Mouse (Mus musculus): Measurements from ENCODE around the gene Cct8. TPM values are rescaled to one million over a fixed set of nuclear protein-coding genes. Genes with fewer than 3 reads are reported as not detected.

The Cct8 gene
- total RNA-seq, 1 experiment from 2014 or later, result 313 TPM

DNA sequence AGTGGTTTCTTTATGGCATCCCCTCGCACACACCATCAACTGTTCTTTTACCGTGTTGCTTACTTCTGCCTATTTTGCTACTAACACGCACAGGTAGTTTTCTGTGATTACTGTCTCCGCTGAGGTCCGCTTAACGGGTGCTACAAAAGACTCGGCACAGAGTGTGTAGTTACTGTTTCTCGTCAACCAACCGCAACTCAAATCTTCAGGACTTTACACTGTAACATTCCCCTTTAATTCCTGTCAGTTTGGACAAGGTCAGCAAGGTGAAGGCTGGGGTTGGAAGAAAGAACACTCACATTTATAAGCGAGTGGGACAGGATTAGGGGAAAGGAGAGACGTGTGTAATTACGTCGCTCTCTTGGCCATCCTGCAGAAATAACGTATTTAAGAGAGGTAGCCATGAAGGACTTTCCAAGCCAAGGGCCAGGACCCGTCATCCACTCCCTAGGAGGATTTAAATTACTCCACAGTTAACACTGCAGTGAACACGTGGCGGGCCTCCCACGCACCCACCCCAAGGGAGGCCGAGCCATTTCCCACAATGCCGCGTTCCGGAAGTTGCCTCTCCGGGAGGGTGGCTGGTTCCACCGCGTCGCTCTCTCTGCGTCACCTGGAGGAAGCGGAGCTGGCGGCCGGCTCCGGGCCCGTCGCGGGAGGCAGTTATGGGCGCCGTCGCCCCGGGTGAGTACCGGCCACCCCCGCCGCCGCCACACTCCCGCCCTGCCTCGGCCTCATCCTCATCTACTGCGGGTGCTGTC lies 41.1 kb downstream of the Cct8 start, which contains the start of gene Usp16:
Usp16 (plus strand) TSS at position 285 of the 761 bp plus-strand sequence.
- peak; percentile 97 for ATAC-seq (replicated peaks; ENCODE audit: insufficient number of reproducible peaks, low FRiP score, low TSS enrichment, poor library complexity, severe bottlenecking)

- ATAC-seq (replicated peaks; ENCODE audit: insufficient number of reproducible peaks, low FRiP score, low TSS enrichment, poor library complexity, severe bottlenecking), result no peak
Observed at GRCm38 (mm10) chr16:87453226-87453625, 42.4 kb downstream of the Cct8 start.

- no peak for ATAC-seq (replicated peaks; ENCODE audit: insufficient number of reproducible peaks, low FRiP score, low TSS enrichment, poor library complexity, severe bottlenecking)
Observed at GRCm38 (mm10) chr16:87445528-87445927, 50.1 kb downstream of the Cct8 start.

DNA sequence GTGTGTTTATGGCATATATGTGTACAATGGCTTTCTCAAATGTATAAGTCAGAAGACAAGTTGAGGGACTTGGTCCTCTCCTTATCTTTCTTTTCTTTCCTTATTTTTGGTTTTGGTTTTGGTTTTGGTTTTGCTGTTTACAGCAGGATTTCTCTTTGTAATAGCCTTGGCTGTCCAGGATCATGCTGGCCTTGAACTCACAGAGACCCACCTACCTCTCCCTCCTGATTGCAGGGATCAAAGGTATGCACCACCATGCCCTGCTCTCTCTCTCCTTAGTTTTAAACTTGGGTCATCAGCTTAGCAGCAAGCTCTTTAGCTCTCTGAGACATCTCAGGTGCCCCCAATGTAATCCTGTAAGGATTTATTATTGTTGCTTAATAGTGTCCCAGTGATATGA lies 50.6 kb downstream of the Cct8 start:
- ATAC-seq (replicated peaks; ENCODE audit: insufficient number of reproducible peaks, low FRiP score, low TSS enrichment, poor library complexity, severe bottlenecking), result no peak

DNA sequence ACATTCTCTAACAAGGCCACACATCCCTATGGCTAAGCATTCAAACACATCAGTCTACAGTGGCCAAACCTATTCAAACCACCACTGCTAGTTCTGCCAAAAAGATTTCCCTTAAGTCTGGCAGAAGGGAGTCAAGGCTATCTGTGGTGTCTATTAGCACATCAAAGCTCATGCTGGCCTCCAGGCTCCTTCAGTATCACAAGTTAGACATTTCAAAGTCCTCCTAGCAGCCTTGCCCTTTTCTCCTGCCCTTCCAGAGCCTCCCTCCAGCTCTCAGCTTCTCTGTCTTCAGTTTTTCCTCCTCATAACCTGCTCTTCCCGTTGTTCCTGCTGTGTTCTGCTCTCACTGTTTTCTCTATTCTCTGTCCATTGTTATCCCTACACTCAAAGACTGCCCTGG lies 51.6 kb downstream of the Cct8 start:
- no peak for ATAC-seq (replicated peaks; ENCODE audit: insufficient number of reproducible peaks, low FRiP score, low TSS enrichment, poor library complexity, severe bottlenecking)

DNA sequence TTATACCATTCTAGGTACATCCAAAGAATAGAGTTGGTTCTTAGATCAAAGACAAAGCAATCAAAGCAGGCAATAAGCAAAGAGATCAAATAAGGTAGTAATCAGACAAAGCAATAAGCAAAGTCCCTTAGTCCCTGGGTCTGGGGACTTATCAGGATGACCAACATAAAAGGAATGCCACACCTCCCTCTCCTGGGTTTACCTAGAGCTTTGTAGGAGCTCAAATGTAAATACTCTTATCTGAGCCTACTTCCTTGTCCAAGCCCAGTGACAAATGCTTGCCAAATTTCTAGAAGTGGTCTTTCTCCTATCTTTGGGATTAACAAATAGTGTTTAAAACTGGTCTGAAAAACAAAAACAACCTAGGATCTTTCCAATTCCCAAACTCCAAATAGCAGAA lies 52.4 kb downstream of the Cct8 start:
- ATAC-seq (replicated peaks; ENCODE audit: insufficient number of reproducible peaks, low FRiP score, low TSS enrichment, poor library complexity, severe bottlenecking), result no peak

GRCm38 (mm10) chr16:87442291-87442690 lies 53.4 kb downstream of the Cct8 start:
- no peak for ATAC-seq (replicated peaks; ENCODE audit: insufficient number of reproducible peaks, low FRiP score, low TSS enrichment, poor library complexity, severe bottlenecking)

- no peak for ATAC-seq (replicated peaks; ENCODE audit: insufficient number of reproducible peaks, low FRiP score, low TSS enrichment, poor library complexity, severe bottlenecking)
Observed at GRCm38 (mm10) chr16:87441089-87441488, 54.6 kb downstream of the Cct8 start.

GRCm38 (mm10) chr16:87440184-87440686 lies 55.4 kb downstream of the Cct8 start, which contains the start of gene Rwdd2b:
Gene Rwdd2b (minus strand): TSS chr16:87440573.
- ATAC-seq (replicated peaks; ENCODE audit: insufficient number of reproducible peaks, low FRiP score, low TSS enrichment, poor library complexity, severe bottlenecking), result peak; percentile 94

DNA sequence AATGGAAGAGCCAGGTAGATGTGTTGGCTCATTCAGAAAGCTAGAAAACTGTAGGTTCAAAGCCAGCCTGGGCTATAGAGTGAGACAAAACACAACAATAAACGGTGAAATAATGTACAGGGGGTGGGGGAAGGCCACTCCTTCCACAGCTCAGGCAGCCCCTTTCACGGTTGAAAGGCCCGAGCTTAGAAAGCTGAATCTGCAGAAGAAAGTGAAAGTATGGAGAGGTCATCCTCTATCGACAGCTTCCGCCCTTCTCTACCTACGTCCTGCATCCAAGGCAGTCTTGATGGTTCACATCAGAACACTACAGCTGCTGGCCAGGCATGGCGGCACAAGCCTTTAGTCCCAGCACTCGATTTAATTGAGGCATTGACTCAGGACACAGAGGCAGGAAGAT lies 57.0 kb downstream of the Cct8 start:
- ATAC-seq (replicated peaks; ENCODE audit: insufficient number of reproducible peaks, low FRiP score, low TSS enrichment, poor library complexity, severe bottlenecking), result no peak

DNA sequence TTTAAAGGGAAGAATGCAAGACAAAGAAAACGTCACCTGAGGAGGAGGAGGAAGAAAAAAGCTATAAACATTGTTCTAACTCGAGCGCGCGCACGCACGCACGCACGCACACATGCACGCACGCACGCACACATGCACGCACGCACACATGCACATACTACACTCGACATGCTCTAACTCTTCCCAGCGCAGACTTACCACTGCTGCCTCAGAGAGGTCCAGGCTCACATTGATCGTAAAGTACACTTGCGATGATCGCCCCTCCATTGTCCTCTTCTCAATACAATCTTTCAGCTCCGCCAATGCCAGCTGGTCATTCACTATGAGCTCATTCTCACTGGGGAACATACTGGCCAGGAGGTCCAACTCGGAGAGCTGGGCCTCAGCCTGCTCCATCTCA lies 58.6 kb downstream of the Cct8 start:
- ATAC-seq (replicated peaks; ENCODE audit: insufficient number of reproducible peaks, low FRiP score, low TSS enrichment, poor library complexity, severe bottlenecking), result no peak

DNA sequence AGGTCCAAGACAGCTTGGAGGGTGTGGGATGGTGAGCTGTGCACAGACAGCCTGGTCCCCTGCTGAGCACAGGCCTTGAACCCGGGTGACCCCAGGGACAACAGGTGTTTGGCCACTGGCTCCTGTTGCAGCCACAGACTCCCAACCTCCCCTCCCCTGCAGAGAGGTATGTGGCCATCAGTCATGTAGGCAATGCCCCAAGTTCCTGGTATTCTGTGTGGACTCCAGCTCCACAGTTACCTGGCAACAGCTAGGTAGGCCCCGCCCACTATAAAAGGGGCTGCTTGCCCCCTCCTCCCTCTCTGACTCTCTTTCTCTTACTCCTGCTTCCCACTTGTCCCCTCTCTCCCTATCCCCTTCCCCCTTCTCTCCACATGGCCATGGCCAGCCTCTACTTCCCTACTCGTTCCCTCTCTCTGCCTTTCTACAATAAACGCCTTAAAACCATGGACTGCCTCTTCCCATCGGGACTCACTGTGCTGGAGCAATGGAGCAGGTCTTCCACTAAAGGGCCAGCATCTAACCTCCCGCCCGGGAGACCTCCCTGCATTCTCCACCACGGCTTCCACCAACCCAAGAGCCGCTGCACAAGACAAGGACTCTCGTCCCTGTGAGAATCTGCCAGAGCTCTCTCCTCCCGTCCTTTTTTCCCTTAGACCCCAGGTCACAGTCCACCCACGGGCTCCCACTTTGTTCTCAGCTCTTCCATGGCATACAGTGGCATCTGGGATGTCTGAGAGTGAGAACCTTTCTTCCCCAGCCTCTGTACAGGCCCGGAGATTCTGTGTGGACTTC lies 60.1 kb downstream of the Cct8 start:
- ATAC-seq (replicated peaks; ENCODE audit: insufficient number of reproducible peaks, low FRiP score, low TSS enrichment, poor library complexity, severe bottlenecking), result no peak

DNA sequence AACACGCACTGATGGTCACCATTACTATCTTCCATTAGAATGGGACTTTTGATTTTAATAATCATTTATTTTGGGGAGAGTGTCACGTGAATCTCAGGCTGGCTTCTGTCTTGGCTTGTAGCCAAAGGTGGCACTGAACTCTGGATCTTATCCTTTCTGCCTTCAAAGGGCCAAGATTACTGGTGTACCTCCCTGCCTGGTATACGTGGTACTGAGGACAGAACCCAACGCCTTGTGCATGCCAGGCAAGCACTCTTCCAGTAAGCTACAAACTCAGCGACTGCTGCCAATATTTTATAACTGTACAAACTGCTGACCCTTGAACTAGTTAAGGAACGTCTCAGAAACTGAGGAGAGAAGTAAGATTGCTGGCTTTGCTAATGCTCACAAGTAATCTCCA lies 60.7 kb downstream of the Cct8 start:
- no peak for ATAC-seq (replicated peaks; ENCODE audit: insufficient number of reproducible peaks, low FRiP score, low TSS enrichment, poor library complexity, severe bottlenecking)

DNA sequence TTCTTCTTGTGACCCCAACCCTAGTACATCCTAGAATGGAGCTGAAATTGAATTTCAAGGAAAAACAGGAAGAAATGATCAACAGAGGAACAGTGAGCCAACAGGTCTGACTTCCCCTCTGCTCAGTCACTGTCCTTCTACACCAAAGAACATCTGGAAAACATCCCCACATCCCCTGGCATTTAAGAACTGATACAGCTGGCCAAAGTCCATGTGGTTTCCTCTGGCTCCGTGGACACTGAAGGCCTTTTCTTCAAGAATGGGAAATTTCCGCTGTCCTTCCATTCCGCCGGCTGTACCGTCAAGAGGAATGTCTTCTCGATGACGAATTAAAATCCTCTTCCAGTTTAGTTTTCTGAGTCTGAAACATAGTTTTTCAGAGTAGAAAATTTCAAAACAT lies 61.4 kb downstream of the Cct8 start:
- ATAC-seq (replicated peaks; ENCODE audit: insufficient number of reproducible peaks, low FRiP score, low TSS enrichment, poor library complexity, severe bottlenecking), result no peak

Other genes with a start within 250 kb of the Cct8 start
- 7.9 to 11.4 TPM (median 9.2 TPM) in 3 replicates for gene N6amt1, start 141.7 kb downstream of the Cct8 start, total RNA-seq (2017)
- gene Ltn1, start 63.3 kb downstream of the Cct8 start, total RNA-seq (2017), result 13.3 to 24.2 TPM (median 14.8 TPM) in 3 replicates
- gene Rwdd2b, start 55.3 kb downstream of the Cct8 start, total RNA-seq (2017), result 3.3 to 6.3 TPM (median 5.7 TPM) in 3 replicates
- gene Usp16, start 41.2 kb downstream of the Cct8 start, total RNA-seq (2017), result 132 to 219 TPM (median 192 TPM) in 3 replicates
- not detected in 3 replicates for gene Map3k7cl, start 57.5 kb upstream of the Cct8 start, total RNA-seq (2017)
- gene Bach1, start 203.1 kb upstream of the Cct8 start, total RNA-seq (2017), result 116 to 177 TPM (median 171 TPM) in 3 replicates